ENCODE assay signal across 16 mouse cellular contexts in the genomic region with DNA sequence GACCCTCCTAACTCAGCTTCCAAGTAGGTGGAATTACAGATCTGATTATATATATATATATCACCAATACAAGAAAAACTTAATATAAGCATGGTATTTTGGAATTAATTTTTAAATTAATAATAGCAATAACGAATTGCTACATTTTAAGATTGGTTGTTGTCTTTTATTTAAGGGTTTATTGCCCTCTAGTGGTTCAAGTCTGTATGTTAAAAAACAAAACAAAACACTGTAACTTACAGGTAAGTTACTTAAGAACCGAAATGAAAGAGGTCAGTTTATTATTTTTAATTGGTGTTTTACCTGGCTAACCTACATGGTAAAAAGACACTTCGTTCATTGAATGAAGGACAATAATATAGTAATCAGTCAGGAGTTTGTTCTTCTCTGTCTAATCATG. TPM values are rescaled to one million over a fixed set of nuclear protein-coding genes. Genes with fewer than 3 reads are reported as not detected.
DNase-seq lines count a peak whose midpoint lies in the region; ATAC-seq and TF ChIP-seq lines count a peak whose summit lies in the region.
"Had no signal": no experiment of that assay in that cellular context is flagged by ENCODE, and none has a peak within 500 bp of the region (broad histone marks: within the 10 kb centered on the region; RNA-seq: fewer than 3 reads in every experiment).

No protein-coding gene starts in this region.

- no peaks in the 10 kb centered on the region for H3K27me3 ChIP-seq in forebrain, postnatal 0 days (ENCODE audit: insufficient read depth, low read length)
- no peaks in the 10 kb centered on the region for H3K27me3 ChIP-seq in forebrain, embryonic 16.5 days (replicated peaks; ENCODE audit: control insufficient read depth, insufficient read depth, low read length)
- no peaks in the 10 kb centered on the region for H3K27me3 ChIP-seq in liver, adult 2 months (ENCODE audit: control insufficient read depth, insufficient read depth, low read length)
- no peaks in the 10 kb centered on the region for H3K27me3 ChIP-seq in liver, embryonic 12.5 days (replicated peaks)
- no peaks in the 10 kb centered on the region for H3K27me3 ChIP-seq in embryonic facial prominence, embryonic 14.5 days (replicated peaks; ENCODE audit: control insufficient read depth, insufficient read depth, low read length)
- H3K27me3 ChIP-seq: embryonic facial prominence, embryonic 13.5 days; forebrain, embryonic 13.5 days; neural tube, embryonic 13.5 days had no signal

- TF ChIP-seq POLR2A in liver, adult 2 months (IDR thresholded peaks at IDR 0.05; ENCODE audit: extremely low read depth, insufficient read depth, low read length): no peak

- H3K9me3 ChIP-seq in forebrain, postnatal 0 days (ENCODE audit: low read length): no peaks in the 10 kb centered on the region
- H3K9me3 ChIP-seq in forebrain, embryonic 16.5 days (ENCODE audit: control insufficient read depth, low read length): no peaks in the 10 kb centered on the region
- H3K9me3 ChIP-seq in liver, embryonic 12.5 days (replicated peaks): no peaks in the 10 kb centered on the region
- H3K9me3 ChIP-seq in embryonic facial prominence, embryonic 14.5 days (ENCODE audit: control insufficient read depth, low read length): no peaks in the 10 kb centered on the region
- H3K9me3 ChIP-seq: embryonic facial prominence, embryonic 13.5 days; forebrain, embryonic 13.5 days; limb, embryonic 10.5 days; midbrain, embryonic 10.5 days; neural tube, embryonic 13.5 days had no signal

- H3K36me3 ChIP-seq in forebrain, postnatal 0 days (ENCODE audit: insufficient read depth): no peaks in the 10 kb centered on the region
- no peaks in the 10 kb centered on the region for H3K36me3 ChIP-seq in forebrain, embryonic 16.5 days (ENCODE audit: control insufficient read depth, insufficient read depth)
- no peaks in the 10 kb centered on the region for H3K36me3 ChIP-seq in liver, adult 2 months (ENCODE audit: control insufficient read depth, insufficient read depth, low read length)
- peaks cover 42% of the 10 kb centered on the region for H3K36me3 ChIP-seq in liver, embryonic 12.5 days
- H3K36me3 ChIP-seq in embryonic facial prominence, embryonic 14.5 days (ENCODE audit: control insufficient read depth, insufficient read depth, low read length): no peaks in the 10 kb centered on the region
- H3K36me3 ChIP-seq: embryonic facial prominence, embryonic 13.5 days; neural tube, embryonic 13.5 days had no signal

- TF ChIP-seq CTCF in forebrain, postnatal 0 days (IDR thresholded peaks at IDR 0.05; ENCODE audit: low read depth): peak; percentile 46; the same call in 1 of the 2 replicates
- TF ChIP-seq CTCF in liver, adult 2 months (IDR thresholded peaks at IDR 0.05; ENCODE audit: low read depth, low read length): peak; percentile 49

- no peak overlapping the region for H3K4me3 ChIP-seq in forebrain, postnatal 0 days (ENCODE audit: low read depth, low read length)
- no peak overlapping the region for H3K4me3 ChIP-seq in forebrain, embryonic 16.5 days (replicated peaks; ENCODE audit: low read length)
- no peak overlapping the region for H3K4me3 ChIP-seq in liver, adult 2 months (ENCODE audit: insufficient read depth, low read depth, low read length)
- no peak overlapping the region for H3K4me3 ChIP-seq in liver, embryonic 12.5 days
- H3K4me3 ChIP-seq in embryonic facial prominence, embryonic 14.5 days (ENCODE audit: low read depth, low read length): no peak overlapping the region
- H3K4me3 ChIP-seq: embryonic facial prominence, embryonic 13.5 days; forebrain, embryonic 13.5 days; limb, embryonic 10.5 days; midbrain, embryonic 10.5 days; neural tube, embryonic 13.5 days had no signal

- intact Hi-C loops in left cerebral cortex, postnatal 36 days (cut with DNase I): loop anchor here (5.0 kb wide), 3 partner anchors 97 to 233 kb away; partner anchors contain the start of genes Ankrd42 and Pcf11

- DNase-seq in forebrain, postnatal 0 days: peak; percentile 18
- peak; percentile 64 for DNase-seq in liver, adult 2 months (ENCODE audit: extremely low read depth, low read depth, low spot score)
- DNase-seq in ES-CJ7 (ENCODE audit: low read depth, low spot score): peak; percentile 20
- DNase-seq in embryonic facial prominence, embryonic 14.5 days (ENCODE audit: low spot score): peak; percentile 36
- no peak for DNase-seq in adrenal gland, postnatal 25 days
- DNase-seq in left cerebral cortex, postnatal 36 days (ENCODE audit: low spot score in 2 of 2): no peak
- DNase-seq: adrenal gland, adult 8-10 months; gastrocnemius, postnatal 36 days; lung, adult 2 months had no signal

- 59% methylated on average over 3 of the region's 3 CpGs for WGBS in forebrain, postnatal 0 days
- WGBS in forebrain, embryonic 16.5 days: 65% methylated on average over 3 of the region's 3 CpGs
- WGBS in liver, adult 2 months: 55% methylated on average over 3 of the region's 3 CpGs
- WGBS in liver, embryonic 12.5 days (ENCODE audit: insufficient replicate concordance): 69% methylated on average over 3 of the region's 3 CpGs
- 65% methylated on average over 3 of the region's 3 CpGs for WGBS in embryonic facial prominence, embryonic 14.5 days

- H3K27ac ChIP-seq in forebrain, postnatal 0 days (ENCODE audit: low read depth, low read length): no peak overlapping the region
- H3K27ac ChIP-seq in forebrain, embryonic 16.5 days (ENCODE audit: low read length): no peak overlapping the region
- H3K27ac ChIP-seq in liver, adult 2 months (replicated peaks; ENCODE audit: insufficient read depth, low read depth, low read length): no peak overlapping the region
- H3K27ac ChIP-seq in liver, embryonic 12.5 days: no peak overlapping the region
- no peak overlapping the region for H3K27ac ChIP-seq in embryonic facial prominence, embryonic 14.5 days (replicated peaks; ENCODE audit: low read depth, low read length)
- H3K27ac ChIP-seq: embryonic facial prominence, embryonic 13.5 days; forebrain, embryonic 13.5 days; limb, embryonic 10.5 days; midbrain, embryonic 10.5 days; neural tube, embryonic 13.5 days had no signal

- H3K4me2 ChIP-seq in forebrain, postnatal 0 days (ENCODE audit: low read depth): no peak overlapping the region
- H3K4me2 ChIP-seq in forebrain, embryonic 16.5 days (ENCODE audit: low read length): no peak overlapping the region
- no peak overlapping the region for H3K4me2 ChIP-seq in liver, embryonic 12.5 days
- H3K4me2 ChIP-seq in embryonic facial prominence, embryonic 14.5 days (ENCODE audit: low read depth, low read length): no peak overlapping the region
- H3K4me2 ChIP-seq: embryonic facial prominence, embryonic 13.5 days; forebrain, embryonic 13.5 days; neural tube, embryonic 13.5 days had no signal

- ATAC-seq in forebrain, postnatal 0 days: no peak
- ATAC-seq in forebrain, embryonic 16.5 days: no peak
- no peak for ATAC-seq in liver, embryonic 12.5 days
- ATAC-seq in embryonic facial prominence, embryonic 14.5 days (ENCODE audit: low read depth): no peak
- ATAC-seq: forebrain, embryonic 13.5 days had no signal

- H3K79me2 ChIP-seq in liver, adult 2 months (ENCODE audit: control insufficient read depth, insufficient read depth, low read length): no peaks in the 10 kb centered on the region

- no peak overlapping the region for H3K9ac ChIP-seq in forebrain, postnatal 0 days
- H3K9ac ChIP-seq in forebrain, embryonic 16.5 days (replicated peaks; ENCODE audit: low read depth, low read length): no peak overlapping the region
- no peak overlapping the region for H3K9ac ChIP-seq in liver, adult 2 months (ENCODE audit: low read depth, low read length)
- no peak overlapping the region for H3K9ac ChIP-seq in liver, embryonic 12.5 days
- no peak overlapping the region for H3K9ac ChIP-seq in embryonic facial prominence, embryonic 14.5 days (ENCODE audit: low read depth, low read length)
- H3K9ac ChIP-seq: embryonic facial prominence, embryonic 13.5 days; forebrain, embryonic 13.5 days; neural tube, embryonic 13.5 days had no signal

- H3K4me1 ChIP-seq in forebrain, postnatal 0 days (ENCODE audit: insufficient read depth): 0 out of 2 replicates have a peak, but pooled peaks cover under 1% of the 10 kb centered on the region
- peaks cover 7% of the 10 kb centered on the region for H3K4me1 ChIP-seq in forebrain, embryonic 16.5 days (replicated peaks; ENCODE audit: control insufficient read depth, insufficient read depth, low read length)
- H3K4me1 ChIP-seq in liver, adult 2 months (ENCODE audit: control insufficient read depth, insufficient read depth, low read length): no peaks in the 10 kb centered on the region
- H3K4me1 ChIP-seq in liver, embryonic 12.5 days: peaks cover 24% of the 10 kb centered on the region
- no peaks in the 10 kb centered on the region for H3K4me1 ChIP-seq in embryonic facial prominence, embryonic 14.5 days (ENCODE audit: control insufficient read depth, insufficient read depth, low read length)

RNA-seq across cellular contexts. Expression of gene Ddias, which starts 3.9 kb away (rescaled TPM):
- total RNA-seq in forebrain, postnatal 0 days (2014; rRNA removed): 4.2 and 5.1 TPM in 2 replicates
- polyA plus RNA-seq in forebrain, postnatal 0 days (2015; fragmentation: Nextera tagmentation; extraction: Ambion mirVana): 3.2 and 3.3 TPM in 2 replicates
- 6.6 and 9.6 TPM in 2 replicates for polyA plus RNA-seq in forebrain, embryonic 16.5 days (2015; fragmentation: Nextera tagmentation; extraction: Ambion mirVana)
- 0.87 and 1.0 TPM in 2 replicates for total RNA-seq in liver, adult 2 months (2014; rRNA removed)
- 0.06 and 0.21 TPM in 2 replicates for polyA plus RNA-seq in liver, adult 2 months (2012; rRNA removed)
- polyA plus RNA-seq in liver, embryonic 12.5 days (2016; fragmentation: Nextera tagmentation; extraction: Ambion mirVana): 15.5 and 16.1 TPM in 2 replicates
- 10.5 and 10.9 TPM in 2 replicates for polyA plus RNA-seq in embryonic facial prominence, embryonic 14.5 days (2014; fragmentation: Nextera tagmentation; extraction: Ambion mirVana)
- total RNA-seq in adrenal gland, postnatal 25 days (2021): 1.6 and 1.7 TPM in 2 replicates
- total RNA-seq in left cerebral cortex, postnatal 36 days (2021): under 1 TPM; 0.32 to 0.41 TPM

RNA-seq across cellular contexts. Expression of gene Prcp, which starts 4.1 kb away (rescaled TPM):
- 15.7 and 20.8 TPM in 2 replicates for total RNA-seq in forebrain, postnatal 0 days (2014; rRNA removed)
- polyA plus RNA-seq in forebrain, postnatal 0 days (2015; fragmentation: Nextera tagmentation; extraction: Ambion mirVana): 11.6 and 12.5 TPM in 2 replicates
- polyA plus RNA-seq in forebrain, embryonic 16.5 days (2015; fragmentation: Nextera tagmentation; extraction: Ambion mirVana): 17.3 and 19.7 TPM in 2 replicates
- total RNA-seq in liver, adult 2 months (2014; rRNA removed): 6.2 and 6.6 TPM in 2 replicates
- 4.2 and 4.6 TPM in 2 replicates for polyA plus RNA-seq in liver, adult 2 months (2012; rRNA removed)
- 18.2 and 20.0 TPM in 2 replicates for polyA plus RNA-seq in liver, embryonic 12.5 days (2016; fragmentation: Nextera tagmentation; extraction: Ambion mirVana)
- polyA plus RNA-seq in embryonic facial prominence, embryonic 14.5 days (2014; fragmentation: Nextera tagmentation; extraction: Ambion mirVana): 30.6 and 32.2 TPM in 2 replicates
- 10.6 and 11.1 TPM in 2 replicates for total RNA-seq in adrenal gland, postnatal 25 days (2021)
- 10 to 100 TPM; 10.4 to 12.7 TPM for total RNA-seq in left cerebral cortex, postnatal 36 days (2021)

Comparison
In these comparisons a context has a peak if more than half of its experiments do, and no peak if none do; other contexts are left out.
1. DNase-seq: peak in forebrain, postnatal 0 days (single experiment), liver, adult 2 months (single experiment), ES-CJ7 (single experiment) and embryonic facial prominence, embryonic 14.5 days (single experiment); none in adrenal gland, postnatal 25 days (single experiment) and left cerebral cortex, postnatal 36 days (0 of 2).